Mouse (Mus musculus) kidney, postnatal 25 days (tissue): ENCODE results near the gene Arhgap27.
"Not testable (repeated sequence)": the region's sequence is repeated elsewhere in the genome, so short reads cannot be mapped to it uniquely, and the experiment has no call there.

Source experiments
- DNase-seq, 2 experiments: peaks; one replicate each; pipeline ENCODE4 v3.0.0; 2021; ENCODE audit warnings: mixed read lengths in 2 of 2

The Arhgap27 gene

DNA sequence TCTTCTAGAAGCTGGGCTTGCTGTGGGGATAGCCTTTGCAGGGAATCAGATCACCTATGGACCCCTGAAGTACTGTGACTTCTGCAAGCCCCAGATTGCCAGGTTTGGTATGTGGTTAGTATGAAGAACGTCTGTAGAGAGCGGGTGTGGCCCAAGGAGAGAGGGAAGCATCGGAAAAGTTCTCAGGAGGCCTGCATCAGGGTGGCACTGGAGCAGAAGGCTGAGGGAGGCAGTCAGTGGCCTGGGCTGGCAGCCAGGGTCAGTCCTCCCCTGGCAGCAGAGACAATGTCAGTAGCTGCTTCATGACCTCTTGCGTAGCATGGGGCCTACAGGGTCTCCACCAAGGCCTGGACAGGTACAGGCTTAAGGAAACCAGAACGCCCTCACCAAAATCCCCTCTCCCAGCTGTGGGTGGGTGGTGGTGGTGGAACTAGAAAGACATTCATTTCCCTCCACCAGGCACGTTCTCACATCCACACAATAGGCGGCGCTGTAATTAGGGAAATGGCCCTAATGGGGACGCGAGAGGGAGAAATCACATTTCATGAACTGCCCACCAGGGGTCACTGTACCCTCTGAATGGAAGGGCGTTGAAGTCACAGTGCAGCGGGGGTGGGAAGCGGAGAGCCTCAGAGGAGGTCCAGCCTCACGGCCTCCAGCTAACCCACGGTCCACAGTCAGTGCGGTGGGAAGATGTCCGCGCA, 31.2 kb downstream of the Arhgap27 start:
- peak; percentile 87 for DNase-seq

- peak in 1 of 2 experiments; percentile 61 for DNase-seq
These were observed 31.8 kb downstream of the Arhgap27 start for GRCm38 (mm10) chr11:103331502-103332185.

DNA sequence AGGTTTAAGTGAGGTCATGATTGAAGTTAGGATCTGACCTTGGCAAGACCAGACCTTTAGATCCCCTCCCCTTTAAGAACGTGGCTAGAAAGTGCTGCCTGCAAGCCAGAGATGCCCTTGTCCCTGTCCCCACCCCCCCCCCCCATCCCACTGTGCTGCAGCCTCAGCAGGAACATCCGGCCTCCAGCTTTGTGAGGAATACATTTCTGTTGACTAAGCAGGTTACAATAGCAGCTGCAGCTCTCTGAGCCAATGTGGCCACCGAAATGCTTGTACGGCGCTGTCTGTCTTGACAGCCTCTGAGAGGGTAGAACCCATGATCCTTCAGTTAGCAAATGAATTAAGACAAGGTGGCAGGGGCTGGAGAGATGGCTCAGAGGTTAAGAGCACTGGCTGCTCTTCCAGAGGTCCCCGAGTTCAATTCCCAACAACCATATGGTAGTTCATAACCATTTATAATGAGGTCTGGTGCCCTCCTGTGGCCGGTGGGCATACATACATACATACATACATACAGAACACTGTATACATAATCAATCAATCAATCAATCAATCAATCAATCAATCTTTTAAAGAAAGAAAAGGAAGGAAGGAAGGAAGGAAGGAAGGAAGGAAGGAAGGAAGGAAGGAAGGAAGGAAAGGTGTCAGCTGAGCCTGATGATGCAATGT, 32.7 kb downstream of the Arhgap27 start:
- DNase-seq: no peak

DNA sequence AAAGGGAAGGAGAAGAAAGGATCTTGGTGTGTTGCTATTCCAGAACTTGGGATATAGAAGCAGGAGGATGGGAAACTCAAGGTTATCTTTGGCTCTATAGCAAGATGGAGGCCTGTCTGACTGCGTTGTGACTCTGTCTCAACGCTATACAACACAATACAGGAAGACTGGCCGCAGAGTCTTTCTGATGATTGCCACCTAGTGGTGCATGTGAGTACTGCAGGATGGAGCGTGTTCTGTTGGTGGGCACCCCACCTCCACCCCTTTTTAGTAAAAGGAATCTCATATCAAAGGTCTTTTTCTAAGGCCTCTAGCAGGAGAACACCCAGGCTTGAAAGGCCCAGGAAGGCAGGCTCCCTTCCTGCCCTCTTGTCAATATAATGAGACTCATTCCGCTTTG, 36.5 kb downstream of the Arhgap27 start:
- DNase-seq: peak; percentile 73 to 90

GRCm38 (mm10) chr11:103325172-103325571, 38.3 kb downstream of the Arhgap27 start:
- peak; percentile 75 to 84 for DNase-seq

DNA sequence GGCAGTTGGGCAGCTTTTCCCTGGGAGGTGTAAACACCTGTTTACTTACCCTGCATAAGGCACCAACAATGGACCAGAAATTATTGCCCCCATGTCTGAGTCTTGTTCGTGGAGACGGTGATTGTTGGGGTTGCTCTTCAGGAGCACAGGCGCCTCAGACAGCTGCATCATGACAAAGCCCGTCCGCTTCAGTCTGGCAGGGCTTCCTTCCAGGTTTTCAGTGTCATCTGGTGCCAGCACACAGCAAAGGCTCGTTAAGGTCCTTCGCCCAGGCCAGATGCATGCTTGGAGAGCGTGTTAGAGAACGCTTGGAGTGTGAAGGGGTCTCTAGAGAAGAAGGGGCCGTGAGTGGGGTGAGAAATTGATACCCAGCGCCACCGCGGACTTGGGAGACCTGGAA, 38.8 kb downstream of the Arhgap27 start:
- DNase-seq: no peak

DNA sequence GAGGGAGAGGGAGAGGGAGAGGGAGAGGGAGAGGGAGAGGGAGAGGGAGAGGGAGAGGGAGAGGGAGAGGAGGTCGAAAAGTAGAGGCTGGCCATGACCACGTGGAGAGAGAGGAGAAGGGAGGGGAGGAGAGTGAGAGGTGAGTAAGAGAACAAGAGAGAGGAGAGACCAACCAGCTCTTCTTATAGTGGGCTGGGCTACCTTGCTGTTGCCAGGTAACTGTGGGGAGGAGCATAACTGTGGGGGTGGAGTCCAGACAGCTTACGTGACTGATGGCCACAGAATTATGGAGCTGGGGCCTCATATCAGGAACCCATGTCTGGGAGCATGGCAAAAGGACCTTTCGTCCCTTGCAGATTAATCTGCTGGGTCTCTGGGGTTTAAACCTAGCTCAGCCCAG, 40.7 kb downstream of the Arhgap27 start:
- not testable (repeated sequence) for DNase-seq

GRCm38 (mm10) chr11:103320646-103321045, 42.8 kb downstream of the Arhgap27 start:
- DNase-seq: no peak

DNA sequence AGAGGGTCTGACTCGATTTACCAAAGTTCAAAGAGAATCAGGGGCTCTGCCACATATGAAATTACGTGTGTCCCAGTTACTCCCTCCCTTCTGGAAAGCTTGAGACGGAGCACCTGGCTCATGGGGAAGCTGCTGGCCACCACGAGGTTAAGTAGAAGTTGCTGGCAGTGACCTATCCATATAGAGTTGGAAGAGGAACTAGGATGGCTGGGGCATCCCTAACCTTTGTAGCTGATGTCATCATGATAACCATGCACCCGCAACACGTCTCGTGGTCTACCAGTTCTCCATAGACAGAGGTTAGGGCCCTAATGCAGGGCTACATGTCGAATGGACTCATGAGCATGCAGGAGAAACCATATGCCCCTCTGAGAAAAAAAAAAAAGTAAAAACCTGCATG, 43.3 kb downstream of the Arhgap27 start:
- no peak for DNase-seq

DNA sequence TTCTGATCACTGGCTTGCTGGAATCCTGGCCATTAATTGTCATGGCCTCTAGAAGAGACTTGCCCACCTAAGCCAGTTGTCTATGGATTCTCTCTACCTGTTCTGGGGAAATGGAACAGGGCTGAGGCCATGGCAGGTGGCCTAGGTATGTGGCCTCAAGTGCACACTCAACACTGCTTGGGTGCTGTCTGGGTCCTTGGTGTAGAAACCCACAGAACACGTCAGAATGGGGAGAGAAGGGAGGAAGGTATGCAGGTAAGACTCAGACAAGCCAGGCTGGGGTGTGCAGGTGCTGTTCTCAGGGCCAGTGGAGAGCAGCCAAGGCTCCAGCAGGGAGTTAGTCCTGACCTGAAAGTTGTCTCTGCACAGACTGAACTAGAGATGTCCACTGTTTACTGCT, 45.5 kb downstream of the Arhgap27 start:
- no peak for DNase-seq

- DNase-seq: no peak
These were observed 48.1 kb downstream of the Arhgap27 start for GRCm38 (mm10) chr11:103315379-103315778.

DNA sequence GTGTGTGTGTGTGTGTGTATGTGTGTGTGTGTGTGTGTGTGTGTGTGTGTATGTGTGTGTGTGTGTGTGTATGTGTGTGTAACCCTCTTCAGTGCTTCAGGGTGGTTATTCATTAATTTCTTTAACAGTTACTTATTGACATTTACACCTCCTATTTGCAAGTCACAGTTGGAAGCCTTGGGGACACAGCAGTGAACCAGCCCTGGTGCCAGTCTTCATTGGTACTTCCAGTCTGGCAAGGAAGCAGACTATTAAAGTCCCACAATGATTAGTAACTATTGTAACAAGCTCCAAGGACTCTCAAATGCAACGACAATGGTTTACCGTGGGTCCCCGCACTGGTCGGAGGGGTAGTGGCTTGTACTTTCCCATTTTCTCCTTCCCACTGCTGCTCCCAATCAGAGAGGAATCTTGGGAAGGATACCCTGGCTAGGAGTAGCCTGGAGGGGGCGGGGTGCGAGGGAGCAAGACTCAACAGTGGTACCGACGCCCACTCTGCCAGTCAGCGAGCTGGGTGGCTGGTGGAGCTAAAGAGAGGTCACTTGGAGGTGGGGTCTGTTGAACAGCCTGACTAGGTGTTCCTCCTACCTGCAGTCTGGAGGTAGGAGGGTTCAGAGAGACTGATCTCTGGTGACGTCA, 48.6 kb downstream of the Arhgap27 start:
- DNase-seq: peak; percentile 45 to 83

- no peak for DNase-seq
These were observed 50.0 kb downstream of the Arhgap27 start for GRCm38 (mm10) chr11:103313542-103313941.

- no peak for DNase-seq
These were observed 50.7 kb downstream of the Arhgap27 start for GRCm38 (mm10) chr11:103312655-103313255.

DNA sequence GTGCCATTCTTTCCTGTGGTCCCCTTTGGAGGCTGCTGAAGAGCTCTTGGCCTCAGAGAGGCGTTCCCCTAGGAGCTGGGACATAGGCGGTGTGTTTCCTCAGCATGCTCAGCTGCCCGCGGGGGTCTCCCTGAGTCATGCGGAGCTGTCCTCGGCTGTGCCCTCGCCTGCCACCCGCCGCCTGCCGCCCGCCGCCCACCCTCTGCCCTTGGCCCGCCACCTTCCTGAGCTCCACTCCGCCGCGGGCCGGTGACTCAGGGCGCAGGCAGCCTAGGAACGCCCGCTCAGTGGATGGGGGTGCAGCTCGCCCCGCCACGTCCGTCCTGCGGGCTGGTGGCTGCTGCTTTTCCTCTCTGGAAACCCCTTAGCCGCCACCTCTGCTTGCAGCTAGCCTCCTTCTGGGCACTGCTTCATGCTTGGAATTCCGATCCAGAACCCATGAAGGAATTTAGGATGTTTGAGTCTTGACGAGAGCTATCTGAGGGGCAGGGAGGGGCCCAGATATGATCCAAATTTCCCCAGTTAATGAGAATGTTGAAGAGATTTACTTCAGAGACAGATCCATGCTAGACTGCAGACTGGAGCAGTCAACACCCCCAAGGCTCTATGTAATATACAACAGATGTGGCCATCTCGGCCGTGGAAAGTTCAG, 51.4 kb downstream of the Arhgap27 start:
- DNase-seq: peak; percentile 64 to 79

- DNase-seq: no peak
These were observed 53.4 kb downstream of the Arhgap27 start for GRCm38 (mm10) chr11:103309956-103310574.

DNA sequence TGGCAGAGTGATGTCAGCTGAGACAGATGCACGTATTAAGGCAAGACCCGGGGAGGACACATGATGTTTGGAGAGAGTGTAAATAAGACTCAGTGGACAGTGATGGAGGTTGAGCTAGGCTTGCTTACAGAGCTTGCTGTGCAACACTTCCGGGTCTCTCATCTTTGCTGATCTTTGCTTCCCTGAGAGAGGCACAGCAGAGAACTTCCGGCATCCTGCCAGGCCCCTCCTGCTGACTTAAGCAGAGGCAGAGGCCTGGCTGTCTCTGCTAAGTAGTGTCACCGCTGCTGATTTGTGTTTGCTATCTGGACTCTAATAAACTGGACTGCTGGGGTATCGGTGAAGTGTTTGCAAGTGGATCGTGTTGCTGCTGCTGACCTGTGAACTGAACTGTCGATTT, 55.6 kb downstream of the Arhgap27 start:
- DNase-seq: peak; percentile 85 to 88

- no peak for DNase-seq
These were observed 59.0 kb downstream of the Arhgap27 start for GRCm38 (mm10) chr11:103304525-103304924.

DNA sequence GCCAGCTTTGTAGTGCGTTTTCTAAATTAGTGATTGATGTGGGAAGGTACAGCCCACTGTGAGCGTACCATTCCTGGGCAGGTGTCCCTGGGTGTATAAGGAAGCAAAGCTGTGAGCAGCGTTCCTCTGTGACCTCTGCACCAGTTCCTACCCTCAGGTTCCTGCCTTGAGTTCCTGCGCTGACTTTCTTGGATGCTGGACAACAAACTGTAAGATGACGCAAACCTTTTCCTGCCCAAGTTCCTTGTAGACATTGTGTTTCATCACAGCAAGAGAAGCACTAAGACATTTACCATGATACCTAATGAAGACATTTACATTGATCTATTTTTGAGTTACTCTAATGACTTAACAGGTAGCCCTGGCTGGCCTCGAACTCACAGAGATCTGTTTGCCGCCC, 68.7 kb downstream of the Arhgap27 start:
- no peak for DNase-seq

GRCm38 (mm10) chr11:103294066-103294465, 69.4 kb downstream of the Arhgap27 start:
- no peak for DNase-seq

DNA sequence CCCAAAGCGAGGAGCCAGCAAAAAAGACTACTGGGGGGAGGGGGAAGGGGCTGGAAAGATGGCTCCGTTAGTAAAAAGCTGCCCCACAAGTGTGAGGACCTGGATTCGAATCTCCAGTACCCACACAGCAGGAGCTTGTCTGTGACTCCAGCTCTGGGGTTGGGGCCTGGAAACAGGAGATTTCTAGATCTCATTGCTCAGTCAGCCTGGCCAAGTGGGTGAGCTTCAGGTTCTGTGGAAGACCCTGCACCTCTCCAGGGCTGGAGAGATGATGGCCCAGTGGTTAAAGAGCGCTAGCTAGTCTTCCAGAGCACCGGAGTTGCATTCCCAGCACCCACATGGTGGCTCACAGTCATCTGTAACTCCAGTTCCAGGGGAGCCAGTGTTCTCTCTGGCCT, 70.6 kb downstream of the Arhgap27 start:
- no peak for DNase-seq
